ENCODE assay signal across 26 mouse cellular contexts in the genomic region with DNA sequence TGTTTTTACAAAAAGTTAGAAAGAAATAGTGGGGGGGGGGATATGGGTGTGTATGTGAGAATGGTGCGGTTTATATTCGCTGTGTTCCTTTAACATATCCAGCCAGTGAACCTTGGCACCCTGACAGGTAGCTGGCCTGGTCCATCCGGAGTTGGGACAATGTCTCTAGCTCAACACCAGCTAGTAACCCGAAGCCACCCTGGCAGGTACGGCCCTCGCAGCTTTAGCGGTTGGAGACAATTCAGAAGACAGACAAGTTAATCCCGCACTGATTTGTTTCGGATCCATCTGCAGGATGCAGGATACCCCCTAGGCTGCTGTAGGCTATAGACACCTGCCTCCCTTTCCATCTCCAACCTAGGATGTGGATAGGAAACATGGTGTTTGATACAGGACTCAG. TPM values are rescaled to one million over a fixed set of nuclear protein-coding genes. Genes with fewer than 3 reads are reported as not detected.
DNase-seq lines count a peak whose midpoint lies in the region; ATAC-seq lines count a peak whose summit lies in the region.
"Had no signal": no experiment of that assay in that cellular context is flagged by ENCODE, and none has a peak within 500 bp of the region (broad histone marks: within the 10 kb centered on the region; RNA-seq: fewer than 3 reads in every experiment).

No protein-coding gene starts in this region.

- peak overlapping the region; percentile 51 for H3K27ac ChIP-seq in forebrain, embryonic 13.5 days
- no peak overlapping the region for H3K27ac ChIP-seq in forebrain, embryonic 11.5 days (ENCODE audit: low read depth, low read length)
- no peak overlapping the region for H3K27ac ChIP-seq in midbrain, embryonic 10.5 days (replicated peaks)
- no peak overlapping the region for H3K27ac ChIP-seq in midbrain, embryonic 15.5 days
- H3K27ac ChIP-seq in embryonic facial prominence, embryonic 12.5 days = no peak overlapping the region
- no peak overlapping the region for H3K27ac ChIP-seq in midbrain, embryonic 16.5 days (ENCODE audit: low read length)
- H3K27ac ChIP-seq: embryonic facial prominence, embryonic 15.5 days; heart, adult 2 months; hindbrain, embryonic 15.5 days; liver, embryonic 13.5 days; neural tube, embryonic 13.5 days had no signal

- peaks cover 21% of the 10 kb centered on the region for H3K4me1 ChIP-seq in forebrain, embryonic 13.5 days
- no peaks in the 10 kb centered on the region for H3K4me1 ChIP-seq in forebrain, embryonic 11.5 days (replicated peaks; ENCODE audit: control insufficient read depth, insufficient read depth, low read length)
- peaks cover 6% of the 10 kb centered on the region; the same call in 1 of the 2 replicates for H3K4me1 ChIP-seq in midbrain, embryonic 10.5 days
- peaks cover 3% of the 10 kb centered on the region; the same call in 1 of the 2 replicates for H3K4me1 ChIP-seq in midbrain, embryonic 15.5 days
- peaks cover 14% of the 10 kb centered on the region; the same call in 1 of the 2 replicates for H3K4me1 ChIP-seq in embryonic facial prominence, embryonic 12.5 days
- no peaks in the 10 kb centered on the region for H3K4me1 ChIP-seq in midbrain, embryonic 16.5 days (ENCODE audit: control insufficient read depth, insufficient read depth, low read length)
- H3K4me1 ChIP-seq: hindbrain, embryonic 15.5 days; liver, embryonic 13.5 days; megakaryocyte, embryonic 14.5 days; neural tube, embryonic 13.5 days had no signal

- peak overlapping the region; percentile 43 for H3K4me3 ChIP-seq in forebrain, embryonic 13.5 days
- no peak overlapping the region for H3K4me3 ChIP-seq in forebrain, embryonic 11.5 days (ENCODE audit: low read depth, low read length)
- no peak overlapping the region for H3K4me3 ChIP-seq in midbrain, embryonic 10.5 days
- H3K4me3 ChIP-seq in midbrain, embryonic 15.5 days = no peak overlapping the region
- H3K4me3 ChIP-seq in embryonic facial prominence, embryonic 12.5 days = no peak overlapping the region
- no peak overlapping the region for H3K4me3 ChIP-seq in midbrain, embryonic 16.5 days (ENCODE audit: low read depth, low read length)
- H3K4me3 ChIP-seq: embryonic facial prominence, embryonic 15.5 days; heart, adult 2 months; hindbrain, embryonic 15.5 days; liver, embryonic 13.5 days; megakaryocyte, embryonic 14.5 days; neural tube, embryonic 13.5 days had no signal

- 0% methylated on average over 9 of the region's 9 CpGs for WGBS in forebrain, embryonic 13.5 days
- WGBS in forebrain, embryonic 11.5 days = 1% methylated on average over 9 of the region's 9 CpGs
- WGBS in midbrain, embryonic 10.5 days = under 1% methylated on average over 9 of the region's 9 CpGs
- WGBS in midbrain, embryonic 15.5 days = 2% methylated on average over 9 of the region's 9 CpGs
- 2% methylated on average over 9 of the region's 9 CpGs for WGBS in embryonic facial prominence, embryonic 12.5 days
- WGBS in midbrain, embryonic 16.5 days = under 1% methylated on average over 9 of the region's 9 CpGs

- H3K9me3 ChIP-seq in forebrain, embryonic 13.5 days (replicated peaks) = no peaks in the 10 kb centered on the region
- no peaks in the 10 kb centered on the region for H3K9me3 ChIP-seq in forebrain, embryonic 11.5 days (ENCODE audit: control insufficient read depth, low read length)
- H3K9me3 ChIP-seq in midbrain, embryonic 10.5 days (replicated peaks) = no peaks in the 10 kb centered on the region
- H3K9me3 ChIP-seq in midbrain, embryonic 15.5 days = no peaks in the 10 kb centered on the region
- H3K9me3 ChIP-seq in embryonic facial prominence, embryonic 12.5 days = no peaks in the 10 kb centered on the region
- H3K9me3 ChIP-seq in midbrain, embryonic 16.5 days (replicated peaks; ENCODE audit: control insufficient read depth, low read length, poor library complexity, severe bottlenecking) = no peaks in the 10 kb centered on the region
- H3K9me3 ChIP-seq: embryonic facial prominence, embryonic 15.5 days; hindbrain, embryonic 15.5 days; liver, embryonic 13.5 days; neural tube, embryonic 13.5 days had no signal

- peaks cover 95% of the 10 kb centered on the region for H3K27me3 ChIP-seq in forebrain, embryonic 13.5 days
- peaks cover 88% of the 10 kb centered on the region for H3K27me3 ChIP-seq in forebrain, embryonic 11.5 days (ENCODE audit: control insufficient read depth, insufficient read depth, low read length)
- H3K27me3 ChIP-seq in midbrain, embryonic 10.5 days (ENCODE audit: low read depth, poor library complexity, severe bottlenecking) = peaks cover 100% of the 10 kb centered on the region
- peaks cover 86% of the 10 kb centered on the region for H3K27me3 ChIP-seq in midbrain, embryonic 15.5 days (replicated peaks)
- peaks cover 78% of the 10 kb centered on the region for H3K27me3 ChIP-seq in embryonic facial prominence, embryonic 12.5 days
- peaks cover 69% of the 10 kb centered on the region for H3K27me3 ChIP-seq in midbrain, embryonic 16.5 days (ENCODE audit: control insufficient read depth, insufficient read depth, low read depth, low read length)

- no peaks in the 10 kb centered on the region for H3K36me3 ChIP-seq in forebrain, embryonic 13.5 days (ENCODE audit: poor library complexity, severe bottlenecking)
- no peaks in the 10 kb centered on the region for H3K36me3 ChIP-seq in forebrain, embryonic 11.5 days (ENCODE audit: control insufficient read depth, insufficient read depth, low read length)
- H3K36me3 ChIP-seq in midbrain, embryonic 10.5 days = no peaks in the 10 kb centered on the region
- H3K36me3 ChIP-seq in midbrain, embryonic 15.5 days (replicated peaks) = no peaks in the 10 kb centered on the region
- H3K36me3 ChIP-seq in embryonic facial prominence, embryonic 12.5 days = no peaks in the 10 kb centered on the region
- H3K36me3 ChIP-seq in midbrain, embryonic 16.5 days (ENCODE audit: control insufficient read depth, insufficient read depth, low read length) = no peaks in the 10 kb centered on the region
- H3K36me3 ChIP-seq: embryonic facial prominence, embryonic 15.5 days; hindbrain, embryonic 15.5 days; liver, embryonic 13.5 days; neural tube, embryonic 13.5 days had no signal

- peak overlapping the region; percentile 56 for H3K4me2 ChIP-seq in forebrain, embryonic 13.5 days
- no peak overlapping the region for H3K4me2 ChIP-seq in forebrain, embryonic 11.5 days (ENCODE audit: low read depth, low read length, severe bottlenecking)
- no peak overlapping the region for H3K4me2 ChIP-seq in midbrain, embryonic 15.5 days
- no peak overlapping the region for H3K4me2 ChIP-seq in embryonic facial prominence, embryonic 12.5 days (replicated peaks)
- peak overlapping the region; percentile 12; the same call in 1 of the 2 replicates for H3K4me2 ChIP-seq in midbrain, embryonic 16.5 days (ENCODE audit: low read length)
- H3K4me2 ChIP-seq: embryonic facial prominence, embryonic 15.5 days; hindbrain, embryonic 15.5 days; liver, embryonic 13.5 days; neural tube, embryonic 13.5 days had no signal

- ATAC-seq in forebrain, embryonic 13.5 days = no peak
- no peak for ATAC-seq in forebrain, embryonic 11.5 days (replicated peaks; ENCODE audit: low FRiP score)
- no peak for ATAC-seq in midbrain, embryonic 15.5 days (replicated peaks)
- ATAC-seq in embryonic facial prominence, embryonic 12.5 days (ENCODE audit: insufficient number of reproducible peaks, insufficient read depth, low FRiP score, low TSS enrichment) = 0 out of 2 replicates have a peak, but pooled peaks have one; percentile 18
- ATAC-seq in midbrain, embryonic 16.5 days = no peak
- ATAC-seq: intestine, postnatal 0 days had no signal

- H3K9ac ChIP-seq in forebrain, embryonic 13.5 days = peak overlapping the region; percentile 59
- H3K9ac ChIP-seq in forebrain, embryonic 11.5 days (ENCODE audit: low read length) = no peak overlapping the region
- H3K9ac ChIP-seq in midbrain, embryonic 15.5 days = no peak overlapping the region
- no peak overlapping the region for H3K9ac ChIP-seq in embryonic facial prominence, embryonic 12.5 days
- H3K9ac ChIP-seq in midbrain, embryonic 16.5 days (ENCODE audit: low read depth, low read length) = no peak overlapping the region
- H3K9ac ChIP-seq: embryonic facial prominence, embryonic 15.5 days; hindbrain, embryonic 15.5 days; liver, embryonic 13.5 days; neural tube, embryonic 13.5 days had no signal

- no peak for DNase-seq in forebrain, embryonic 11.5 days (ENCODE audit: low spot score)
- DNase-seq in midbrain, embryonic 10.5 days (ENCODE audit: low spot score) = peak; percentile 21
- no peak for DNase-seq in lung, postnatal 36 days
- DNase-seq in ovary, postnatal 10 days (ENCODE audit: low spot score) = no peak
- DNase-seq: adrenal gland, postnatal 25 days; cerebellum, adult 9-10 months; gastrocnemius, postnatal 25 days; heart, adult 2 months; kidney, postnatal 36 days; layer of hippocampus, postnatal 36 days; liver, embryonic 13.5 days; lung, adult 2 months; thymus, adult 18-20 months; thymus, postnatal 4 days had no signal

RNA-seq across cellular contexts. Expression of a gene that starts 9.0 kb away (rescaled TPM):
- 15.5 and 16.2 TPM in 2 replicates for polyA plus RNA-seq in forebrain, embryonic 13.5 days (2015; fragmentation: Nextera tagmentation; extraction: Ambion mirVana)
- polyA plus RNA-seq in forebrain, embryonic 11.5 days (2014; fragmentation: Nextera tagmentation; extraction: Ambion mirVana) = 4.5 and 7.3 TPM in 2 replicates
- 0.48 and 0.79 TPM in 2 replicates for polyA plus RNA-seq in midbrain, embryonic 10.5 days (2016; fragmentation: Nextera tagmentation; extraction: Ambion mirVana)
- polyA plus RNA-seq in midbrain, embryonic 15.5 days (2015; fragmentation: Nextera tagmentation; extraction: Ambion mirVana) = 2.4 and 3.6 TPM in 2 replicates
- 8.0 and 13.5 TPM in 2 replicates for polyA plus RNA-seq in embryonic facial prominence, embryonic 12.5 days (2016; fragmentation: Nextera tagmentation; extraction: Ambion mirVana)
- 1.3 and 3.0 TPM in 2 replicates for polyA plus RNA-seq in midbrain, embryonic 16.5 days (2015; fragmentation: Nextera tagmentation; extraction: Ambion mirVana)
- polyA plus RNA-seq: heart, adult 2 months; heart, embryonic 14.5 days; intestine, postnatal 0 days; kidney, embryonic 14.5 days; liver, embryonic 13.5 days; lung, adult 2 months; neural tube, embryonic 13.5 days; small intestine, adult 2 months had no signal

RNA-seq across cellular contexts. Expression of a gene that starts 27.7 kb away (rescaled TPM):
- 84.5 and 91.5 TPM in 2 replicates for polyA plus RNA-seq in forebrain, embryonic 13.5 days (2015; fragmentation: Nextera tagmentation; extraction: Ambion mirVana)
- polyA plus RNA-seq in forebrain, embryonic 11.5 days (2014; fragmentation: Nextera tagmentation; extraction: Ambion mirVana) = 45.5 and 47.7 TPM in 2 replicates
- polyA plus RNA-seq in midbrain, embryonic 10.5 days (2016; fragmentation: Nextera tagmentation; extraction: Ambion mirVana) = 4.5 and 8.9 TPM in 2 replicates
- polyA plus RNA-seq in midbrain, embryonic 15.5 days (2015; fragmentation: Nextera tagmentation; extraction: Ambion mirVana) = 14.8 and 19.0 TPM in 2 replicates
- 70.1 and 103 TPM in 2 replicates for polyA plus RNA-seq in embryonic facial prominence, embryonic 12.5 days (2016; fragmentation: Nextera tagmentation; extraction: Ambion mirVana)
- 9.7 and 20.7 TPM in 2 replicates for polyA plus RNA-seq in midbrain, embryonic 16.5 days (2015; fragmentation: Nextera tagmentation; extraction: Ambion mirVana)
- polyA plus RNA-seq: liver, embryonic 13.5 days; lung, adult 2 months; small intestine, adult 2 months had no signal

Comparison
In these comparisons a context has a peak if more than half of its experiments do, and no peak if none do; other contexts are left out.
1. H3K4me2 ChIP-seq: peak in forebrain, embryonic 13.5 days (single experiment) and midbrain, embryonic 16.5 days (single experiment); none in forebrain, embryonic 11.5 days (single experiment), midbrain, embryonic 15.5 days (single experiment) and embryonic facial prominence, embryonic 12.5 days (single experiment).